Mouse (Mus musculus) C2C12 (cell line): ENCODE measurements around the gene Slco3a1. TPM values are rescaled to one million over a fixed set of nuclear protein-coding genes. Genes with fewer than 3 reads are reported as not detected.

Experiments used
- H3K27me3 ChIP-seq: one replicate; pipeline ENCODE4 v1.6.1; 2011; ENCODE audit not compliant: control insufficient read depth, insufficient read depth, insufficient read length
- H3K36me3 ChIP-seq: one replicate; pipeline ENCODE4 v1.6.1; 2011; ENCODE audit not compliant: control insufficient read depth, insufficient read depth
- H3K4me3 ChIP-seq: one replicate; pipeline ENCODE4 v1.5.1; 2011; ENCODE audit warnings: mild to moderate bottlenecking, control low read depth; ENCODE audit not compliant: poor library complexity, insufficient read depth, severe bottlenecking
- H3K79me2 ChIP-seq: one replicate; pipeline ENCODE4 v1.6.1; 2011; ENCODE audit not compliant: control insufficient read depth, insufficient read depth
- H3K79me3 ChIP-seq: one replicate; pipeline ENCODE4 v1.6.1; 2011; ENCODE audit warnings: low read depth, control low read depth
- H3ac ChIP-seq: one replicate; pipeline ENCODE3; 2011; ENCODE audit warnings: low read depth; ENCODE audit not compliant: control insufficient read depth, insufficient read length
- CEBPB ChIP-seq: IDR thresholded peaks from one replicate; pipeline ENCODE4 v1.6.1; 2011; ENCODE audit warnings: low read depth, mild to moderate bottlenecking, control low read depth, moderate library complexity
- CTCF ChIP-seq: IDR thresholded peaks from one replicate; pipeline ENCODE4 v1.5.1; 2011; ENCODE audit not compliant: control insufficient read depth, insufficient read depth, insufficient read length
- FOSL1 ChIP-seq: IDR thresholded peaks from one replicate; pipeline ENCODE4 v1.8.0; 2011; ENCODE audit warnings: mild to moderate bottlenecking, low read length; ENCODE audit not compliant: poor library complexity, insufficient read depth, severe bottlenecking
- MAX ChIP-seq: IDR thresholded peaks from one replicate; pipeline ENCODE4 v1.6.1; 2011; ENCODE audit warnings: mild to moderate bottlenecking, control low read depth
- MYOD1 ChIP-seq: IDR thresholded peaks from one replicate; pipeline ENCODE4 v1.6.1; 2011; ENCODE audit warnings: low read depth; ENCODE audit not compliant: control insufficient read depth, insufficient read length
- MYOG ChIP-seq: IDR thresholded peaks from one replicate; pipeline ENCODE4 v1.6.1; 2011; ENCODE audit not compliant: control insufficient read depth, insufficient read length; ENCODE audit errors: extremely low read depth
- USF1 ChIP-seq: IDR thresholded peaks from one replicate; pipeline ENCODE4 v1.6.1; 2011; ENCODE audit warnings: low read depth, mild to moderate bottlenecking, control low read depth, moderate library complexity
- polyA plus RNA-seq: library from polyadenylated mRNA; unstranded; fragments of >200 nt; fragmentation: generic; extraction: Trizol; gene quantifications from one replicate; pipeline ENCODE4 v1.2.1, GENCODE M21; 2012; ENCODE audit warnings: missing spikeins

The Slco3a1 gene
- polyA plus RNA-seq, 1 experiment, result 15.1 TPM

GRCm38 (mm10) chr7:74354527-74355256 is 199.9 kb downstream of the Slco3a1 start:
- Histone ChIP-seq H3K27me3 (no peaks in the 10 kb centered on the region), H3ac (no peak overlapping the region), H3K4me3 (no peak overlapping the region), H3K79me3 (no peaks in the 10 kb centered on the region), H3K79me2 (no peaks in the 10 kb centered on the region), H3K36me3 (no peaks in the 10 kb centered on the region)
- TF ChIP-seq FOSL1 (no peak), MAX (no peak), MYOG (no peak), USF1 (no peak), CTCF (no peak), CEBPB (no peak), MYOD1 (no peak)

GRCm38 (mm10) chr7:74353707-74354468 is 200.7 kb downstream of the Slco3a1 start:
- TF ChIP-seq CTCF (no peak), MYOG (no peak), MYOD1 (no peak), MAX (no peak), USF1 (no peak), FOSL1 (no peak), CEBPB (no peak)
- Histone ChIP-seq H3ac (no peak overlapping the region), H3K4me3 (no peak overlapping the region), H3K27me3 (no peaks in the 10 kb centered on the region), H3K36me3 (no peaks in the 10 kb centered on the region), H3K79me2 (no peaks in the 10 kb centered on the region), H3K79me3 (no peaks in the 10 kb centered on the region)

- no peaks in the 10 kb centered on the region for H3K79me2 ChIP-seq
Measured at GRCm38 (mm10) chr7:74353240-74353639, 201.3 kb downstream of the Slco3a1 start.

GRCm38 (mm10) chr7:74348318-74348890 is 206.2 kb downstream of the Slco3a1 start:
- TF ChIP-seq CEBPB, result no peak
- TF ChIP-seq CTCF, result no peak
- TF ChIP-seq MAX, result no peak
- no peak for TF ChIP-seq USF1
- no peak for TF ChIP-seq MYOG
- no peak for TF ChIP-seq FOSL1
- no peak for TF ChIP-seq MYOD1
- Histone ChIP-seq H3K4me3 (no peak overlapping the region), H3K36me3 (no peaks in the 10 kb centered on the region), H3ac (no peak overlapping the region), H3K27me3 (no peaks in the 10 kb centered on the region), H3K79me2 (no peaks in the 10 kb centered on the region), H3K79me3 (no peaks in the 10 kb centered on the region)

More at GRCm38 (mm10) chr7:74353240-74353639, 201.3 kb downstream of the Slco3a1 start:
- Histone ChIP-seq H3K27me3 (no peaks in the 10 kb centered on the region), H3K79me3 (no peaks in the 10 kb centered on the region), H3K36me3 (no peaks in the 10 kb centered on the region), H3ac (no peak overlapping the region), H3K4me3 (no peak overlapping the region)
- TF ChIP-seq USF1 (no peak), MYOD1 (no peak), MYOG (no peak), CTCF (no peak), CEBPB (no peak), FOSL1 (no peak), MAX (no peak)

- no peaks in the 10 kb centered on the region for H3K36me3 ChIP-seq
- H3K79me3 ChIP-seq, result no peaks in the 10 kb centered on the region
- TF ChIP-seq MYOG (no peak), MYOD1 (no peak), USF1 (no peak), FOSL1 (no peak), MAX (no peak), CEBPB (no peak), CTCF (no peak)
- H3K79me2 ChIP-seq, result no peaks in the 10 kb centered on the region
- no peak overlapping the region for H3ac ChIP-seq
- no peaks in the 10 kb centered on the region for H3K27me3 ChIP-seq
- no peak overlapping the region for H3K4me3 ChIP-seq
Measured at GRCm38 (mm10) chr7:74347026-74347425, 207.6 kb downstream of the Slco3a1 start.
